ENCODE assay signal across 18 mouse cellular contexts in genomic region chr5:15941191-15941725, GRCm38 (mm10). TPM values are rescaled to one million over a fixed set of nuclear protein-coding genes. Genes with fewer than 3 reads are reported as not detected.
DNase-seq lines count a peak whose midpoint lies in the region; ATAC-seq and TF ChIP-seq lines count a peak whose summit lies in the region.
"Had no signal": no experiment of that assay in that cellular context is flagged by ENCODE, and none has a peak within 500 bp of the region (broad histone marks: within the 10 kb centered on the region; RNA-seq: fewer than 3 reads in every experiment).

No protein-coding gene starts in this region.

- H3K36me3 ChIP-seq in midbrain, embryonic 14.5 days (ENCODE audit: control insufficient read depth, insufficient read depth, low read length): 0 out of 2 replicates have a peak, but pooled peaks cover 2% of the 10 kb centered on the region
- H3K36me3 ChIP-seq: embryonic facial prominence, embryonic 10.5 days had no signal

- intact Hi-C loops in left cerebral cortex, adult 2 months (cut with DNase I): no loop called here

- peak overlapping the region; percentile 38; the same call in 1 of the 2 replicates for H3K27ac ChIP-seq in left cerebral cortex, adult 2 months
- no peak overlapping the region for H3K27ac ChIP-seq in midbrain, embryonic 14.5 days (replicated peaks; ENCODE audit: low read depth, low read length)
- H3K27ac ChIP-seq: embryonic facial prominence, embryonic 10.5 days had no signal

- peak; percentile 84 for ATAC-seq in frontal cortex, adult (ENCODE audit: low TSS enrichment)
- no peak for ATAC-seq in midbrain, embryonic 14.5 days (ENCODE audit: low FRiP score, low TSS enrichment)
- ATAC-seq: lung, postnatal 0 days had no signal

- DNase-seq in frontal cortex, postnatal 10 days (ENCODE audit: low spot score in 2 of 2): no peak
- no peak for DNase-seq in left cerebral cortex, adult 2 months (ENCODE audit: extremely low spot score in 1 of 2, low spot score in 2 of 2)
- no peak for DNase-seq in left cerebral cortex, adult 9 months (ENCODE audit: low spot score in 2 of 2)
- DNase-seq in midbrain, embryonic 14.5 days: no peak
- DNase-seq in adrenal gland, postnatal 10 days: no peak
- no peak for DNase-seq in urinary bladder, adult 2 months (ENCODE audit: low spot score)
- DNase-seq: B cell, adult 2 months; gastrocnemius, postnatal 10 days; heart, adult 11 months; heart, postnatal 14 days; kidney, adult 8-10 months; left cerebral cortex, postnatal 4 days; liver; thymus, postnatal 36 days had no signal

- no peak overlapping the region for H3K9ac ChIP-seq in midbrain, embryonic 14.5 days (replicated peaks; ENCODE audit: low read length)
- H3K9ac ChIP-seq: heart, embryonic 12.5 days had no signal

- H3K4me3 ChIP-seq in left cerebral cortex, adult 2 months: no peak overlapping the region
- no peak overlapping the region for H3K4me3 ChIP-seq in midbrain, embryonic 14.5 days (replicated peaks; ENCODE audit: low read depth, low read length)
- H3K4me3 ChIP-seq: embryonic facial prominence, embryonic 10.5 days; heart, embryonic 12.5 days had no signal

- no peak; the same call in 1 of the 2 replicates for TF ChIP-seq CTCF in left cerebral cortex, adult 2 months (IDR thresholded peaks at IDR 0.05)

- no peaks in the 10 kb centered on the region for H3K4me1 ChIP-seq in midbrain, embryonic 14.5 days (ENCODE audit: control insufficient read depth, insufficient read depth, low read length)
- H3K4me1 ChIP-seq: embryonic facial prominence, embryonic 10.5 days had no signal

- H3K4me2 ChIP-seq in midbrain, embryonic 14.5 days (ENCODE audit: low read length): peak overlapping the region; percentile 40
- H3K4me2 ChIP-seq: heart, embryonic 12.5 days had no signal

- no peaks in the 10 kb centered on the region for H3K9me3 ChIP-seq in midbrain, embryonic 14.5 days (ENCODE audit: control insufficient read depth, low read length)
- H3K9me3 ChIP-seq: heart, embryonic 12.5 days had no signal

- H3K27me3 ChIP-seq in midbrain, embryonic 14.5 days (ENCODE audit: control insufficient read depth, insufficient read depth, low read length): peaks cover 10% of the 10 kb centered on the region; the same call in 1 of the 2 replicates
- H3K27me3 ChIP-seq: heart, embryonic 12.5 days had no signal

- WGBS in midbrain, embryonic 14.5 days: 38% methylated on average over 6 of the region's 6 CpGs

RNA-seq across cellular contexts. Expression of gene Cacna2d1, which starts 6.8 kb away (rescaled TPM):
- 100 to 1,000 TPM; 196 to 198 TPM for total RNA-seq in left cerebral cortex, adult 2 months (2021)
- polyA plus RNA-seq in midbrain, embryonic 14.5 days (2014; fragmentation: Nextera tagmentation; extraction: Ambion mirVana): 46.3 and 52.9 TPM in 2 replicates
- total RNA-seq in adrenal gland, postnatal 10 days (2021): 10 to 100 TPM; 50.6 to 82.9 TPM
- polyA plus RNA-seq in urinary bladder, adult 2 months (2012; rRNA removed): 35.8 and 43.6 TPM in 2 replicates
